Mouse (Mus musculus): Measurements from ENCODE around the gene Olfr666. TPM values are rescaled to one million over a fixed set of nuclear protein-coding genes. Genes with fewer than 3 reads are reported as not detected.
"Not testable (repeated sequence)": the region's sequence is repeated elsewhere in the genome, so short reads cannot be mapped to it uniquely, and the experiment has no call there.

The Olfr666 gene
- not detected in 2 replicates for polyA plus RNA-seq (2015; fragmentation: Nextera tagmentation; extraction: Ambion mirVana)

DNA sequence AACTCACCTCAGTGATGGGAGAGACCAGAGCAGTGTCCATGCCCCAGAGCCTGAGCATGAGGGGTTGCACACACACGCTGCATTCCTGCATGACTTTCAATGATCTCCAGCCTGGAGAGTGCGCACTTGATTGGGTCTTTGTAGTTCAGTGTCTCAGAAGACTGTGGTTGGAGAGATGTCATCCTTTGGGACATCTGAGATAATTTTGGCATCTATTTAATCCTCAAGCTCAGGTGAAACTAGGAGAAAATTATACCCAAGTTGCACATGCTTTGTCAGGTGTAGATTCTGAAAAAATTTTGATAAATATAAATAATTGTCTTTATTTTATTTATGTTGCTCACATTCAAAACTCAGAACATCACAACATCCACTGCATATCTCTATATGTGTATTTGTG, at the start of gene Olfr666:
Gene Olfr666 (minus strand): TSS at position 101 of the 400 bp plus-strand sequence.
- 92% methylated on average over 2 of the region's 2 CpGs for WGBS
- Histone ChIP-seq H3K9ac (replicated peaks; ENCODE audit: low read depth, low read length) (no peak within 1 kb of the TSS), H3K4me2 (ENCODE audit: low read length) (no peak within 1 kb of the TSS), H3K9me3 (ENCODE audit: control insufficient read depth, low read length) (no peaks in the 10 kb centered on the region), H3K27ac (ENCODE audit: low read length) (no peak within 1 kb of the TSS), H3K36me3 (ENCODE audit: control insufficient read depth, insufficient read depth) (no peaks in the 10 kb centered on the region), H3K4me3 (replicated peaks; ENCODE audit: low read length) (no peak within 1 kb of the TSS), H3K27me3 (replicated peaks; ENCODE audit: control insufficient read depth, insufficient read depth, low read length) (no peaks in the 10 kb centered on the region), H3K4me1 (replicated peaks; ENCODE audit: control insufficient read depth, insufficient read depth, low read length) (no peaks in the 10 kb centered on the region)
- no peak for ATAC-seq

DNA sequence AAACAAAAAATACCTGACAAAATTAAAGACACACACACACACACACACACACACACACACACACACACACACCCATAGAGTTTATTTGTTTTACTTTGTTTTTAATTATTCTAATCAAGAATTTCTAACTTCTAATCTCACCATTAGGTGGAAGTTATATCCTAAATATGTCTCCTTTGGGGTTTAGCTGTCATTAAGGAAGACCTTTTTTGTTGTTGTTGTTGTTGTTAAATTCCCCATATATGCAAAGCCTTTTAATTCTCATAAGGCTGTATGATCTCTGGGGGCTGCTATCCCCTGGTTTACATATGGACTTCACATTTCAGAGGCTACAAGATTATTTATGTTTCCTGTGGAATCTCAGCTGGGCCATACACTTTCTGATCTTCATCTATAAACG, 38.2 kb upstream of the Olfr666 start, which contains the start of gene Olfr669:
Gene Olfr669 (plus strand): TSS at position 301 of the 400 bp plus-strand sequence.
- Histone ChIP-seq H3K9ac (replicated peaks; ENCODE audit: low read depth, low read length) (no peak within 1 kb of the TSS), H3K4me1 (replicated peaks; ENCODE audit: control insufficient read depth, insufficient read depth, low read length) (no peaks in the 10 kb centered on the region), H3K4me3 (replicated peaks; ENCODE audit: low read length) (no peak within 1 kb of the TSS), H3K36me3 (ENCODE audit: control insufficient read depth, insufficient read depth) (no peaks in the 10 kb centered on the region), H3K9me3 (ENCODE audit: control insufficient read depth, low read length) (no peaks in the 10 kb centered on the region), H3K27me3 (replicated peaks; ENCODE audit: control insufficient read depth, insufficient read depth, low read length) (no peaks in the 10 kb centered on the region), H3K27ac (ENCODE audit: low read length) (no peak within 1 kb of the TSS), H3K4me2 (ENCODE audit: low read length) (no peak within 1 kb of the TSS)
- ATAC-seq = no peak
- WGBS = 89% methylated on average over 1 of the region's 1 CpGs

DNA sequence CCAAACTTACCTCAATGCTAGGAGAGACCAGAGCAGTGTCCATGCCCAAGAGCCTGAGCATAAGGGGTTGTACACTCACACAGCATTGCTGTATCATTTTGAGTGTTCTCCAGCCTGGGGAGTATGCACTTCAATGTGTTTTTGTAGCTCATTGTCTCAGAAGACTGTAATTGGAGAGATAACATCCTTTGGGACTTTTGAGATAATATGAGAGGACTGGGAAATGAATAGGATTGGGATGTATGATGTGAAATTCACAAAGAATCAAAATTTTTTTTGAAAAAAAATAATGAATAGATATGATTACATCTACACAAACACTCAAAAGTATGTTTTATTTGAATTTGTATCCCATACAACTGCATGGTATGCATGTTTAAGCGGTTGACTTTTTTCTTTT, 32.2 kb upstream of the Olfr666 start, which contains the start of gene Olfr668:
Gene Olfr668 (minus strand): TSS at position 101 of the 400 bp plus-strand sequence.
- H3K27me3 ChIP-seq (replicated peaks; ENCODE audit: control insufficient read depth, insufficient read depth, low read length) = no peaks in the 10 kb centered on the region
- no peak within 1 kb of the TSS for H3K4me2 ChIP-seq (ENCODE audit: low read length)
- WGBS = 83% methylated on average over 1 of the region's 1 CpGs
- H3K36me3 ChIP-seq (ENCODE audit: control insufficient read depth, insufficient read depth) = no peaks in the 10 kb centered on the region
- H3K27ac ChIP-seq (ENCODE audit: low read length) = no peak within 1 kb of the TSS
- no peak within 1 kb of the TSS for H3K4me3 ChIP-seq (replicated peaks; ENCODE audit: low read length)
- no peaks in the 10 kb centered on the region for H3K9me3 ChIP-seq (ENCODE audit: control insufficient read depth, low read length)
- no peak within 1 kb of the TSS for H3K9ac ChIP-seq (replicated peaks; ENCODE audit: low read depth, low read length)
- no peak for ATAC-seq
- no peaks in the 10 kb centered on the region for H3K4me1 ChIP-seq (replicated peaks; ENCODE audit: control insufficient read depth, insufficient read depth, low read length)

DNA sequence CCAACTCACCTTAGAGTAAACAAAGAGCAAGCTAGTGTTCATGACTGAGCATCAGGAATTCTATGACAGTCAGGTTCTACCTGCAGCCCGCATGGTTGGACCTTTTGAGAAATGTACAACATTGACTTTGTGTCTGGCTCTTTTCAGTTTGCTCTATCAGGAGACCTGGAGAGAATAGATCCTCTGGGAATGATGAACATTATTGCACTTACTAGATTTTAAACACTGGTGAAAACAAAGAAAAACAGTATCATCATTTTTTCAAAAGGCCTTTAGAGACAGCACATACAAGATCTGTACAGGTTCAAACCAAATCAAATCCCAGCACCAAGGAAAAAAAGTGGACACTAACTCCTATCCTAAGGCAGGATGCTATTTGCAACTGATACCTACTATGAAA, 25.6 kb upstream of the Olfr666 start, which contains the start of gene Olfr667:
Gene Olfr667 (minus strand): TSS at position 101 of the 400 bp plus-strand sequence.
- H3K9ac ChIP-seq (replicated peaks; ENCODE audit: low read depth, low read length) = no peak within 1 kb of the TSS
- H3K36me3 ChIP-seq (ENCODE audit: control insufficient read depth, insufficient read depth) = no peaks in the 10 kb centered on the region
- H3K4me2 ChIP-seq (ENCODE audit: low read length) = no peak within 1 kb of the TSS
- H3K27me3 ChIP-seq (replicated peaks; ENCODE audit: control insufficient read depth, insufficient read depth, low read length) = no peaks in the 10 kb centered on the region
- no peak within 1 kb of the TSS for H3K4me3 ChIP-seq (replicated peaks; ENCODE audit: low read length)
- H3K4me1 ChIP-seq (replicated peaks; ENCODE audit: control insufficient read depth, insufficient read depth, low read length) = no peaks in the 10 kb centered on the region
- H3K9me3 ChIP-seq (ENCODE audit: control insufficient read depth, low read length) = no peaks in the 10 kb centered on the region
- WGBS = 97% methylated on average over 1 of the region's 1 CpGs
- H3K27ac ChIP-seq (ENCODE audit: low read length) = no peak within 1 kb of the TSS
- ATAC-seq = no peak

DNA sequence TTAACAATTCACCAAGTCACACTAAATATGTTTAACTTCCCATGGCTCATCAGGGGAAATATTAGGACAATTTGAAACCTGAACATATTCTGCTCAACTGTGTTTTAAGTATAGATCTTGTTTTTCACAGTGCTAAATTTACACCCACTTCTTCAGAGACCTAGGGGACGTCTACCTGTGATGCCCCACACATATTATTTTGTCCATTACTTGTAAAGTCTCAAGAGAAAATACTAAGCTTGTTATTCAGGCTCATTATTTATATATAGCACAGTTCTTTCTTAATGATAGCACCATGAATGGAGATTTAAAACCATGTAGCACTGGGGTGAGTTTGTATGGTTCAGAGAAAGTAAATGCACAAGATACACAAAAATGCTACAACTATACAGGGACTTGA, 18.0 kb downstream of the Olfr666 start, which contains the start of gene Olfr665:
Gene Olfr665 (plus strand): TSS at position 301 of the 400 bp plus-strand sequence.
- Histone ChIP-seq H3K4me1 (replicated peaks; ENCODE audit: control insufficient read depth, insufficient read depth, low read length) (no peaks in the 10 kb centered on the region), H3K27me3 (replicated peaks; ENCODE audit: control insufficient read depth, insufficient read depth, low read length) (no peaks in the 10 kb centered on the region), H3K27ac (ENCODE audit: low read length) (no peak within 1 kb of the TSS), H3K4me2 (ENCODE audit: low read length) (no peak within 1 kb of the TSS), H3K9me3 (ENCODE audit: control insufficient read depth, low read length) (no peaks in the 10 kb centered on the region), H3K36me3 (ENCODE audit: control insufficient read depth, insufficient read depth) (no peaks in the 10 kb centered on the region), H3K4me3 (replicated peaks; ENCODE audit: low read length) (no peak within 1 kb of the TSS), H3K9ac (replicated peaks; ENCODE audit: low read depth, low read length) (no peak within 1 kb of the TSS)
- ATAC-seq = no peak
- 47% methylated on average over 1 of the region's 1 CpGs for WGBS

DNA sequence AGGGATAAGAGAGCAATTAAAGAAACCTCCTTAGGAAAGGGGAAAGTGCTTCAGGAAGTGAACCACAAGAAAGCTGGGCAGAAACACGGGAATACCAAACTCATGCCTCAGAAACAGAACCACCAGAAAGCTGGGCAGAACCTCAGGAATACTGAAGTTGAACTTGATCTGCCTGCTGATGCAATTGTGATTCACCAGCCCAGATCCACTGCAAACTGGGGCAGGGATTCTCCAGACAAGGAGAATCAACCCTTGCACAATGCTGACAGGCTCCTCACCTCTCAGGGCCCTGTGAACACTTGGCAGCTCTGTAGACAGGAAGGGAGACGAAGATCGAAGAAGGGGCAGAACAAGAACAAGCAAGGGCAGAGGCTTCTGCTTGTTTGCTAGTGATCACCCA, 34.4 kb downstream of the Olfr666 start:
- WGBS = 88% methylated on average over 3 of the region's 3 CpGs
- ATAC-seq = no peak
- H3K4me1 ChIP-seq (replicated peaks; ENCODE audit: control insufficient read depth, insufficient read depth, low read length) = no peaks in the 10 kb centered on the region

DNA sequence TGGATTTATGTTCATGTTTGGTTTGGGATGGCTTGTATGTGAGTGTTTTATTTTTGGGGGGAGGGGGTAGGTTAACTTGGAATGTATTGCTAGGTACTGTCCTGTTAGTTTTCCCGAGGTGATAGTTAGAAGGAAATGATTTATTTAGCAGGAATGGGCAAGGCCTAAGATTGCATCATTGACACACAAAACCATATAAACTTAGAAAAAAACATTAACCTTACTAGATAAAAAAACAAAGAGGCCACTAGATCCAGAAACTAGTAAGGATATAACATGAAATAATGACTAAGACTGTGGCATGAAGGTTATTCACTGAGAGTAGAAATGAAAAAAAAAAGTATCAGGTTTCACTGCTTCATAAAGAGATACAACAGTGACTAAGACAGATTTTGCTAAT, 38.1 kb downstream of the Olfr666 start:
- ATAC-seq = no peak
- no peaks in the 10 kb centered on the region for H3K36me3 ChIP-seq (ENCODE audit: control insufficient read depth, insufficient read depth)
- no peak overlapping the region for H3K27ac ChIP-seq (ENCODE audit: low read length)
- H3K9me3 ChIP-seq (ENCODE audit: control insufficient read depth, low read length) = no peaks in the 10 kb centered on the region
- H3K27me3 ChIP-seq (replicated peaks; ENCODE audit: control insufficient read depth, insufficient read depth, low read length) = no peaks in the 10 kb centered on the region
- WGBS = 83% methylated on average over 1 of the region's 1 CpGs
- H3K9ac ChIP-seq (replicated peaks; ENCODE audit: low read depth, low read length) = no peak overlapping the region
- no peaks in the 10 kb centered on the region for H3K4me1 ChIP-seq (replicated peaks; ENCODE audit: control insufficient read depth, insufficient read depth, low read length)
- H3K4me2 ChIP-seq (ENCODE audit: low read length) = no peak overlapping the region
- no peak overlapping the region for H3K4me3 ChIP-seq (replicated peaks; ENCODE audit: low read length)

More for the DNA sequence above, 34.4 kb downstream of the Olfr666 start:
- H3K9ac ChIP-seq (replicated peaks; ENCODE audit: low read depth, low read length) = no peak overlapping the region
- H3K9me3 ChIP-seq (ENCODE audit: control insufficient read depth, low read length) = no peaks in the 10 kb centered on the region
- no peaks in the 10 kb centered on the region for H3K36me3 ChIP-seq (ENCODE audit: control insufficient read depth, insufficient read depth)
- H3K27me3 ChIP-seq (replicated peaks; ENCODE audit: control insufficient read depth, insufficient read depth, low read length) = no peaks in the 10 kb centered on the region
- H3K4me2 ChIP-seq (ENCODE audit: low read length) = no peak overlapping the region
- H3K27ac ChIP-seq (ENCODE audit: low read length) = no peak overlapping the region
- no peak overlapping the region for H3K4me3 ChIP-seq (replicated peaks; ENCODE audit: low read length)

DNA sequence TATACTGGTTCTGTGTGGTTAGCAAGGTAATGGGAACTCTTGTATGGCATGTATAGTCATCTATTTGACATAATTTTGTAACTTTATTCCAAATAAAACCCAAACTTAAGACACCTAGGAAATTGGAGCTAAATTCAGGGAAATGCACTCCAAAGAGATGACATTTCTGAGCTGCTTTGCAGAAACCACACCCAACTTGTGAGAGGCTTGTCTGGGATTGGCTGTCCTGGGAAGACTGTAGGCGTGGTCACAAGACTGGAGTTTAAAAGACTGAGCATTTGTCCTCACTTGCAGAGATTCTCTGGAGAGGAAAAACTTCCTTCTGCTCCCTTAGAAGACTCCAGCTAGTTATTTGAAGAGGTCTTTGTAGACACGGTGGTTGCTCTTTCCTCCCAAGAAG, 39.0 kb downstream of the Olfr666 start, which contains the start of gene Usp17la:
Gene Usp17la (plus strand): TSS at position 301 of the 400 bp plus-strand sequence.
- WGBS = 74% methylated on average over 2 of the region's 2 CpGs
- not testable (repeated sequence) for H3K9me3 ChIP-seq (ENCODE audit: control insufficient read depth, low read length); ATAC-seq; H3K27ac ChIP-seq (ENCODE audit: low read length); H3K4me1 ChIP-seq (replicated peaks; ENCODE audit: control insufficient read depth, insufficient read depth, low read length); H3K4me3 ChIP-seq (replicated peaks; ENCODE audit: low read length); H3K27me3 ChIP-seq (replicated peaks; ENCODE audit: control insufficient read depth, insufficient read depth, low read length); H3K36me3 ChIP-seq (ENCODE audit: control insufficient read depth, insufficient read depth); H3K4me2 ChIP-seq (ENCODE audit: low read length); H3K9ac ChIP-seq (replicated peaks; ENCODE audit: low read depth, low read length)

DNA sequence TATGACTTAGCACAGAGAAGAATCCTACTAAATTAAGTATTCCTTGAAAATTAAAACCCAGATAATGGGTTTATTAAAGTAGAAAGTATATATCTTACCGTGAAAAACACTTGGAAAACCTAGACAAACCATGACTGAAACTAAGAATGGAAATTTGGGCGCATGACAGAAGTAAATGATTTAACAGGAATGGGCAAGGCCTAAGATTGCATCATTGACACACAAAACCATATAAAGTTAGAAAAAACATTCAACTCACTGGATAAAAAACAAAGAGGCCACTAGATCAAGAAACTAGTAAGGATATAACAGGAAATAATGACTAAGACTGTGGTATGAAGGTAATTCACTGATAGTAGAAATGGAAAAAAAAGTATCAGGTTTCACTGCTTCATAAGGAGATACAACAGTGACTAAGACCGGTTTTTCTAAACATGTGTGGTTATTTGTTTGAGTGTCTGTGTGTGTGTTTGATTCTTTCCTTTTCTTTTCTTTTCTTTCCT, 40.5 kb downstream of the Olfr666 start:
- Histone ChIP-seq H3K27ac (ENCODE audit: low read length) (no peak overlapping the region), H3K4me2 (ENCODE audit: low read length) (no peak overlapping the region), H3K4me1 (replicated peaks; ENCODE audit: control insufficient read depth, insufficient read depth, low read length) (no peaks in the 10 kb centered on the region), H3K27me3 (replicated peaks; ENCODE audit: control insufficient read depth, insufficient read depth, low read length) (no peaks in the 10 kb centered on the region), H3K36me3 (ENCODE audit: control insufficient read depth, insufficient read depth) (no peaks in the 10 kb centered on the region), H3K4me3 (replicated peaks; ENCODE audit: low read length) (no peak overlapping the region), H3K9ac (replicated peaks; ENCODE audit: low read depth, low read length) (no peak overlapping the region), H3K9me3 (ENCODE audit: control insufficient read depth, low read length) (no peaks in the 10 kb centered on the region)
- WGBS = 85% methylated on average over 3 of the region's 3 CpGs
- no peak for ATAC-seq

DNA sequence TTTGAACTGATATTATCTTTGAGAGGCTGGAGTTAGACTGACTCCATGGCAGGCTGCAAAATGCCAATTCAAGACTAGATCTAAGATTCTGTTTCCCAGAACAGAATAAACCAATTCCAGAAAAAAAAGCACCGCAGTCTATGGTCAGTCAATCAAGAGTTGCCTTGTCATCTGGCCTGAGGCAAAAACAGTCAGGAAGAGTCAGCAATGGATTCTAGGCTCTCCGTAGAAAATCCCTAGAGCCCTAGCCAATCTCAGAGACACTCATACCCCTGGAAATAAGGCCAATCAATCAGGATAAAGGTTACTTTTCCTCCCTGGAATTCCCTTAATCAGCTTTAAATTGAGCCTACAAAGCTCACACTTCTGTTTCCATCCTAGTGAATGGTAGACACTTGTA, 44.2 kb downstream of the Olfr666 start:
- not testable (repeated sequence) for ATAC-seq; H3K4me3 ChIP-seq (replicated peaks; ENCODE audit: low read length); H3K9me3 ChIP-seq (ENCODE audit: control insufficient read depth, low read length); H3K36me3 ChIP-seq (ENCODE audit: control insufficient read depth, insufficient read depth); H3K4me2 ChIP-seq (ENCODE audit: low read length); H3K27me3 ChIP-seq (replicated peaks; ENCODE audit: control insufficient read depth, insufficient read depth, low read length); H3K27ac ChIP-seq (ENCODE audit: low read length); H3K9ac ChIP-seq (replicated peaks; ENCODE audit: low read depth, low read length); H3K4me1 ChIP-seq (replicated peaks; ENCODE audit: control insufficient read depth, insufficient read depth, low read length)
- 61% methylated on average over 2 of the region's 2 CpGs for WGBS

Measured in forebrain, embryonic 16.5 days (tissue).